Mouse (Mus musculus) forebrain, embryonic 11.5 days (tissue): ENCODE results near the gene Hdac6. TPM values are rescaled to one million over a fixed set of nuclear protein-coding genes. Genes with fewer than 3 reads are reported as not detected.
"Not testable (repeated sequence)": the region's sequence is repeated elsewhere in the genome, so short reads cannot be mapped to it uniquely, and the experiment has no call there.

Experiments used
- ATAC-seq: fragments of 200-750 bp; cut with Nextera tagmentation; replicated peaks from 2 replicates; pipeline ENCODE4 v1.8.0; 2017; ENCODE audit warnings: moderate TSS enrichment; ENCODE audit not compliant: low FRiP score
- DNase-seq: peaks from one replicate; pipeline ENCODE4 v3.0.0-alpha.2; 2017; ENCODE audit warnings: low spot score
- H3K27ac ChIP-seq: fragments of 300-500 bp; sonication (generic); 2 replicates; pipeline ENCODE4 v1.5.1; 2014; ENCODE audit warnings: low read depth, low read length
- H3K27me3 ChIP-seq: fragments of 300-500 bp; sonication (generic); 2 replicates; pipeline ENCODE4 v1.6.1; 2014; ENCODE audit warnings: mild to moderate bottlenecking, low read length, mixed read lengths; ENCODE audit not compliant: control insufficient read depth, insufficient read depth
- H3K36me3 ChIP-seq: fragments of 300-500 bp; sonication (generic); 2 replicates; pipeline ENCODE4 v1.6.1; 2014; ENCODE audit warnings: mild to moderate bottlenecking, low read length, moderate library complexity, mixed read lengths; ENCODE audit not compliant: control insufficient read depth, insufficient read depth
- H3K4me1 ChIP-seq: fragments of 300-500 bp; sonication (generic); replicated peaks from 2 replicates; pipeline ENCODE4 v1.6.1; 2014; ENCODE audit warnings: low read length, mixed read lengths; ENCODE audit not compliant: control insufficient read depth, insufficient read depth
- H3K4me2 ChIP-seq: fragments of 300-500 bp; sonication (generic); 2 replicates; pipeline ENCODE4 v1.6.1; 2014; ENCODE audit warnings: low read depth, mild to moderate bottlenecking, low read length, moderate library complexity, mixed read lengths; ENCODE audit not compliant: severe bottlenecking
- H3K4me3 ChIP-seq: fragments of 300-500 bp; sonication (generic); 2 replicates; pipeline ENCODE4 v1.5.1; 2014; ENCODE audit warnings: low read depth, low read length
- H3K9ac ChIP-seq: fragments of 300-500 bp; sonication (generic); 2 replicates; pipeline ENCODE4 v1.6.1; 2014; ENCODE audit warnings: low read length
- H3K9me3 ChIP-seq: fragments of 300-500 bp; sonication (generic); 2 replicates; pipeline ENCODE4 v1.6.1; 2016; ENCODE audit warnings: low read length, mixed read lengths; ENCODE audit not compliant: control insufficient read depth
- WGBS: fragments of 180-500 bp; shearing (Covaris S2); extraction: QIAGEN DNeasy Blood & Tissue Kit; methylation state at CpG from one replicate; pipeline ENCODE4 v1.1.7; 2014; 5-methylcytosine and 5-hydroxymethylcytosine counted together
- polyA plus RNA-seq: library from polyadenylated mRNA; unstranded; fragments of >200 nt; fragmentation: Nextera tagmentation; extraction: Ambion mirVana; gene quantifications from 2 replicates; pipeline ENCODE4 v1.2.1, GENCODE M21; 2014

Hdac6 gene
- polyA plus RNA-seq, 1 experiment from 2014 or later: 69.4 TPM

GRCm38 (mm10) chrX:7936874-7937273, 10.8 kb downstream of the Hdac6 start:
- Histone ChIP-seq H3K9ac (no peak overlapping the region), H3K27ac (no peak overlapping the region), H3K9me3 (no peaks in the 10 kb centered on the region), H3K36me3 (no peaks in the 10 kb centered on the region; the same call in 1 of the 2 replicates), H3K4me3 (no peak overlapping the region), H3K4me2 (no peak overlapping the region), H3K4me1 (no peaks in the 10 kb centered on the region), H3K27me3 (no peaks in the 10 kb centered on the region)
- DNase-seq: no peak
- ATAC-seq: no peak
- WGBS: 52% methylated on average over 11 of the region's 11 CpGs

GRCm38 (mm10) chrX:7928270-7928790, 19.4 kb downstream of the Hdac6 start, which contains the start of gene Eras:
Gene Eras, minus strand, starts transcription at chrX:7928607.
- H3K9ac ChIP-seq: no peak within 1 kb of the TSS
- peaks cover 4% of the 10 kb centered on the region; the same call in 1 of the 2 replicates for H3K27me3 ChIP-seq
- no peak within 1 kb of the TSS for H3K27ac ChIP-seq
- ATAC-seq (no peak), DNase-seq (no peak)
- WGBS: 18% methylated on average over 17 of the region's 19 CpGs
- no peak within 1 kb of the TSS for H3K4me3 ChIP-seq
- H3K4me2 ChIP-seq: 0 out of 2 replicates have a peak within 1 kb of the TSS, but pooled peaks have one; percentile 11
- no peaks in the 10 kb centered on the region for H3K9me3 ChIP-seq
- H3K4me1 ChIP-seq: no peaks in the 10 kb centered on the region
- no peaks in the 10 kb centered on the region for H3K36me3 ChIP-seq

GRCm38 (mm10) chrX:7927116-7927515, 20.6 kb downstream of the Hdac6 start:
- Histone ChIP-seq H3K9me3 (no peaks in the 10 kb centered on the region), H3K9ac (no peak overlapping the region), H3K4me3 (no peak overlapping the region), H3K36me3 (no peaks in the 10 kb centered on the region), H3K27me3 (peaks cover 9% of the 10 kb centered on the region), H3K27ac (no peak overlapping the region), H3K4me1 (no peaks in the 10 kb centered on the region), H3K4me2 (no peak overlapping the region)
- DNase-seq: no peak
- ATAC-seq: no peak
- WGBS: 18% methylated on average over 10 of the region's 10 CpGs

- Histone ChIP-seq H3K36me3 (no peaks in the 10 kb centered on the region), H3K27me3 (peaks cover 9% of the 10 kb centered on the region), H3K4me3 (no peak overlapping the region), H3K27ac (no peak overlapping the region), H3K4me2 (no peak overlapping the region), H3K4me1 (no peaks in the 10 kb centered on the region), H3K9ac (no peak overlapping the region), H3K9me3 (no peaks in the 10 kb centered on the region)
- no peak for DNase-seq
- ATAC-seq: no peak
- WGBS: 82% methylated on average over 6 of the region's 6 CpGs
These were observed 21.4 kb downstream of the Hdac6 start for GRCm38 (mm10) chrX:7926266-7926665.

GRCm38 (mm10) chrX:7922032-7922431, 25.7 kb downstream of the Hdac6 start:
- H3K4me3 ChIP-seq: peak overlapping the region; percentile 26
- ATAC-seq (peak; percentile 25), DNase-seq (peak; percentile 58)
- H3K9ac ChIP-seq: peak overlapping the region; percentile 32; the same call in 1 of the 2 replicates
- H3K27me3 ChIP-seq: peaks cover 9% of the 10 kb centered on the region
- no peak overlapping the region for H3K27ac ChIP-seq
- H3K9me3 ChIP-seq: no peaks in the 10 kb centered on the region
- peak overlapping the region; percentile 48 for H3K4me2 ChIP-seq
- WGBS: 18% methylated on average over 47 of the region's 48 CpGs
- H3K36me3 ChIP-seq: no peaks in the 10 kb centered on the region
- H3K4me1 ChIP-seq: no peaks in the 10 kb centered on the region

GRCm38 (mm10) chrX:7919601-7920383, 27.9 kb downstream of the Hdac6 start, which contains the start of gene Pcsk1n:
Gene Pcsk1n, plus strand, starts transcription at chrX:7919822.
- 16% methylated on average over 35 of the region's 40 CpGs for WGBS
- no peaks in the 10 kb centered on the region for H3K4me1 ChIP-seq
- peak within 1 kb of the TSS; percentile 31 for H3K4me3 ChIP-seq
- DNase-seq: peak; percentile 83
- H3K9ac ChIP-seq: peak within 1 kb of the TSS; percentile 20; the same call in 1 of the 2 replicates
- peak within 1 kb of the TSS; percentile 48 for H3K4me2 ChIP-seq
- peak; percentile 89 for ATAC-seq
- H3K9me3 ChIP-seq: no peaks in the 10 kb centered on the region
- H3K27me3 ChIP-seq: peaks cover 9% of the 10 kb centered on the region
- H3K27ac ChIP-seq: peak within 1 kb of the TSS; percentile 46
- no peaks in the 10 kb centered on the region for H3K36me3 ChIP-seq

GRCm38 (mm10) chrX:7917960-7918359, 29.7 kb downstream of the Hdac6 start:
- H3K27me3 ChIP-seq, DNase-seq, H3K4me3 ChIP-seq, H3K4me1 ChIP-seq, H3K36me3 ChIP-seq, H3K9me3 ChIP-seq, H3K27ac ChIP-seq, ATAC-seq, H3K4me2 ChIP-seq, H3K9ac ChIP-seq: not testable (repeated sequence)
- WGBS: 78% methylated on average over 6 of the region's 6 CpGs

- not testable (repeated sequence) for H3K4me3 ChIP-seq, DNase-seq
- WGBS: 33% methylated on average over 3 of the region's 3 CpGs
These were observed 32.0 kb downstream of the Hdac6 start for GRCm38 (mm10) chrX:7915669-7916068.

More at GRCm38 (mm10) chrX:7915669-7916068, 32.0 kb downstream of the Hdac6 start:
- not testable (repeated sequence) for ATAC-seq, H3K27ac ChIP-seq, H3K27me3 ChIP-seq, H3K9ac ChIP-seq, H3K9me3 ChIP-seq, H3K4me1 ChIP-seq, H3K4me2 ChIP-seq, H3K36me3 ChIP-seq
